Mouse (Mus musculus) lung, embryonic 14.5 days (tissue): ENCODE measurements around the gene Zfp580. TPM values are rescaled to one million over a fixed set of nuclear protein-coding genes. Genes with fewer than 3 reads are reported as not detected.

ENCODE experiments used
- ATAC-seq: fragments of 200-750 bp; cut with Nextera tagmentation; 2 replicates; pipeline ENCODE4 v1.8.0; 2017; ENCODE audit warnings: mild to moderate bottlenecking, moderate TSS enrichment, moderate library complexity; ENCODE audit not compliant: insufficient read depth
- DNase-seq: peaks from one replicate; pipeline ENCODE4 v3.0.0-alpha.2; 2015
- H3K27ac ChIP-seq: fragments of 300-500 bp; sonication (generic); 2 replicates; pipeline ENCODE4 v1.5.1; 2014; ENCODE audit warnings: low read depth, mild to moderate bottlenecking, moderate library complexity
- H3K27me3 ChIP-seq: fragments of 300-500 bp; sonication (generic); 2 replicates; pipeline ENCODE4 v1.6.1; 2014; ENCODE audit warnings: low read length, control low read depth; ENCODE audit not compliant: insufficient read depth
- H3K36me3 ChIP-seq: fragments of 300-500 bp; sonication (generic); 2 replicates; pipeline ENCODE4 v1.6.1; 2014; ENCODE audit warnings: control low read depth; ENCODE audit not compliant: insufficient read depth
- H3K4me1 ChIP-seq: fragments of 300-500 bp; sonication (generic); 2 replicates; pipeline ENCODE4 v1.6.1; 2014; ENCODE audit warnings: antibody characterized with exemption, control low read depth; ENCODE audit not compliant: insufficient read depth
- H3K4me2 ChIP-seq: fragments of 300-500 bp; sonication (generic); 2 replicates; pipeline ENCODE4 v1.6.1; 2014; ENCODE audit warnings: mild to moderate bottlenecking
- H3K4me3 ChIP-seq: fragments of 300-500 bp; sonication (generic); 2 replicates; pipeline ENCODE4 v1.5.1; 2014; ENCODE audit warnings: low read depth, low read length
- H3K9ac ChIP-seq: fragments of 300-500 bp; sonication (generic); 2 replicates; pipeline ENCODE4 v1.6.1; 2014
- H3K9me3 ChIP-seq: fragments of 300-500 bp; sonication (generic); 2 replicates; pipeline ENCODE4 v1.6.1; 2016; ENCODE audit warnings: low read depth, low read length, control low read depth
- CTCF ChIP-seq: IDR thresholded peaks from 2 replicates; pipeline ENCODE4 v1.5.1; 2016; ENCODE audit warnings: antibody characterized with exemption, low read depth
- WGBS: fragments of 180-500 bp; shearing (Covaris S2); extraction: QIAGEN DNeasy Blood & Tissue Kit; methylation state at CpG from one replicate; pipeline ENCODE4 v1.1.7; 2014; 5-methylcytosine and 5-hydroxymethylcytosine counted together
- polyA plus RNA-seq: library from polyadenylated mRNA; unstranded; fragments of >200 nt; fragmentation: Nextera tagmentation; extraction: Ambion mirVana; gene quantifications from 2 replicates; pipeline ENCODE4 v1.2.1, GENCODE M21; 2014

The Zfp580 gene
- polyA plus RNA-seq, 1 experiment from 2014 or later: 45.1 TPM

- no peaks in the 10 kb centered on the region for H3K36me3 ChIP-seq
- H3K4me3 ChIP-seq: no peak overlapping the region
- H3K27ac ChIP-seq: no peak overlapping the region
- peaks cover 5% of the 10 kb centered on the region; the same call in 1 of the 2 replicates for H3K4me1 ChIP-seq
- no peak for TF ChIP-seq CTCF
- ATAC-seq (no peak), DNase-seq (no peak)
- no peaks in the 10 kb centered on the region for H3K27me3 ChIP-seq
- no peak overlapping the region for H3K9ac ChIP-seq
- 65% methylated on average over 2 of the region's 2 CpGs for WGBS
- H3K4me2 ChIP-seq: no peak overlapping the region
- H3K9me3 ChIP-seq: no peaks in the 10 kb centered on the region
Observed at GRCm38 (mm10) chr7:5046112-5046511, 5.2 kb upstream of the Zfp580 start.

DNA sequence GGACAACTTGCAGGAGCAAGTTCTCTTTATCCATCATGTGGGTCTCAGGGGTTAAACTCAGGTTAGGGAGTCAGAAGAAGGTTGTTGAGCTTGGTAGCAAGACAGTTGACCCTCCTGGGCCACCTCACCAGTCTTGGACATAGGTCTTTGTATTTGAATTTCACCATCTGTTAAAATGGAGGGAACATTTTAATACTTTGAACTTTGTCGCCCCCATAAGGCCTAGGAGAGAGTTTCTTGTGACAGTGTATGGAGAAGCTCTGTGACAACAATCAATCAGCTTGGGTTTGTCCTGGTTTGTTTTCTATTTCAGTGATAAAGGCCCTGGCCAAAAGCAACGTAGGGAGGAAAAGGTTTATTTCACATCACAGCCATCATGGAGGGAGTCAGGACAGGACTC lies 4.0 kb upstream of the Zfp580 start:
- TF ChIP-seq CTCF: peak; percentile 50
- Histone ChIP-seq H3K4me3 (no peak overlapping the region), H3K4me1 (peaks cover 9% of the 10 kb centered on the region; the same call in 1 of the 2 replicates), H3K36me3 (no peaks in the 10 kb centered on the region), H3K9ac (no peak overlapping the region), H3K4me2 (no peak overlapping the region), H3K9me3 (no peaks in the 10 kb centered on the region), H3K27me3 (peaks cover 8% of the 10 kb centered on the region; the same call in 1 of the 2 replicates), H3K27ac (no peak overlapping the region)
- DNase-seq (peak; percentile 74), ATAC-seq (no peak)
- 20% methylated on average over 2 of the region's 2 CpGs for WGBS

DNA sequence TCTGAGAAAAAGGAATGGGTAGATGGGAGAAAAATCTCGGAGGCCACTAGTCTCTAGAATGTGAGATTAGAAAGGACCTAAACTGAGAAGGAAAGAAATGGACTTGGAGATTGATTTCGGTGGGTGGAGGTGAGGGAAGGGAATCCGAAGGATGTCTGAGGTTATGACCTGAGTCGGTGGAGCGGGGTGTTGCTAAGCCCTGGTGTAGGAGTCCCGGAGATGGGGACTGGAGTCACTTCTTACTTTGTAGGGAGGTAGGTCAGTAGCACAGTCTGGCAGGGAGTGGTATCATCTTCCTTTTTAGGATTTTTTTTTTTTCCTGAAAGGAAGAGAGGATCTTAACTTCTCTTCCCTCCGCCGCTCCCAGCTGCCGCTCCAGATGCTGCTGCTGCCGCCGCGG lies 1.1 kb downstream of the Zfp580 start:
- H3K4me2 ChIP-seq: peak overlapping the region; percentile 78
- H3K27me3 ChIP-seq: peaks cover 58% of the 10 kb centered on the region
- peak overlapping the region; percentile 86 for H3K9ac ChIP-seq
- H3K27ac ChIP-seq: no peak overlapping the region; the same call in 1 of the 2 replicates
- no peaks in the 10 kb centered on the region for H3K36me3 ChIP-seq
- DNase-seq (peak; percentile 17), ATAC-seq (no peak)
- WGBS: 1% methylated on average over 12 of the region's 12 CpGs
- peaks cover 25% of the 10 kb centered on the region for H3K4me1 ChIP-seq
- no peak for TF ChIP-seq CTCF
- peak overlapping the region; percentile 68 for H3K4me3 ChIP-seq
- no peaks in the 10 kb centered on the region for H3K9me3 ChIP-seq

DNA sequence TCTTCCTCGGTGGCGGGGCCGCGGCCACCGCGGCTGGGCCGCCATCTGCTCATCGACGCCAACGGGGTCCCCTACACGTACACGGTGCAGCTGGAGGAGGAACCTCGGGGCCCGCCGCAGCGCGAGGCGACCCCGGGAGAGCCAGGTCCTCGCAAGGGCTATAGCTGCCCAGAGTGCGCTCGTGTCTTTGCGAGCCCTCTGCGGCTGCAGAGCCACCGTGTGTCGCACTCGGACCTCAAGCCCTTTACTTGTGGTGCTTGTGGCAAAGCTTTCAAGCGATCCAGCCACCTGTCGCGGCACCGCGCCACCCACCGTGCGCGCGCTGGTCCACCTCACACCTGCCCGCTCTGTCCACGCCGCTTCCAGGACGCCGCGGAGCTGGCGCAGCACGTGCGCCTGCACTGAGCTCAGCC lies 1.6 kb downstream of the Zfp580 start:
- peaks cover 25% of the 10 kb centered on the region for H3K4me1 ChIP-seq
- WGBS: 3% methylated on average over 45 of the region's 45 CpGs
- H3K36me3 ChIP-seq: no peaks in the 10 kb centered on the region
- peaks cover 63% of the 10 kb centered on the region for H3K27me3 ChIP-seq
- peak overlapping the region; percentile 68 for H3K4me3 ChIP-seq
- DNase-seq (no peak), ATAC-seq (no peak)
- peak overlapping the region; percentile 86 for H3K9ac ChIP-seq
- H3K4me2 ChIP-seq: peak overlapping the region; percentile 78
- H3K9me3 ChIP-seq: no peaks in the 10 kb centered on the region
- H3K27ac ChIP-seq: no peak overlapping the region
- no peak for TF ChIP-seq CTCF

DNA sequence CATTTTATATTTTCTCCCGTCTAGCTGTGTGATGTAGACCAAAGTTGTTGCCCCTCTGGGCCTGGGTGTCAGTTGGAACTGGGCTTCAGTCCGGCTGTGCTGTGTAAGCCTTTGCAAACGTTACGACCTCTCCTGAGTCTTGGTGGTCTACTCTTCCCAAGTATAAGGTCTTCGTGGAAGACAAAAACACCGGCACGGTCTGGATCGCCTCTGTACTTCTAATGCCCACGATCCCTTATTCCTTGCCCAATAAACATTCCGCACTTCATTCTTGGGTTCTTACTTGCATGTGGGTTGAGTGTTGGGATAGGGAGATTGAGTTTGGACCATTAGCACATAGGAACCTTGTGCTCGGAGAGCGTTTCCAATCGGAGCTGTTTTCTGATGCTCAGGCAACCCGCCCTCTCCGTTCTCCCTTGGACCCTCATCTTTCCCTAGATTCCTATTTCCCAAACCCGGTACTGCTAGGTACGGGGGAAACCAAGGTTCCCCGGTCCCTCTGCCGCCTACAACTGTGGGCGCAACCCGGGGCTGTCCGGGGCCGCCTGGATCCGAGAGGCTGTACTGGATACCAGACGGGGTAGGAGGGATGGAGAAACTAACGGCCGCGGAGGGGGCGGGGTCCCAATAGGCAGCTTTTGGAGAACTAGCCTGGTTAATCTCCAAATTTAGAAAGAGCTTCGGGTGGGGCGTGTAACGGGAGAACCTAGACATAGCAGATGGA lies 2.3 kb downstream of the Zfp580 start:
- DNase-seq (peak; percentile 36), ATAC-seq (no peak)
- Histone ChIP-seq H3K4me2 (peak overlapping the region; percentile 78), H3K9me3 (no peaks in the 10 kb centered on the region), H3K27ac (no peak overlapping the region), H3K9ac (peak overlapping the region; percentile 86), H3K4me1 (peaks cover 25% of the 10 kb centered on the region), H3K4me3 (peak overlapping the region; percentile 68), H3K36me3 (no peaks in the 10 kb centered on the region), H3K27me3 (peaks cover 69% of the 10 kb centered on the region)
- 9% methylated on average over 32 of the region's 32 CpGs for WGBS
- no peak for TF ChIP-seq CTCF

- H3K27me3 ChIP-seq: peaks cover 67% of the 10 kb centered on the region
- H3K4me3 ChIP-seq: peak overlapping the region; percentile 50
- H3K9me3 ChIP-seq: no peaks in the 10 kb centered on the region
- ATAC-seq: no peak
- TF ChIP-seq CTCF: no peak
- DNase-seq: peak; percentile 32
- WGBS: 1% methylated on average over 55 of the region's 55 CpGs
- peaks cover 22% of the 10 kb centered on the region; the same call in 1 of the 2 replicates for H3K4me1 ChIP-seq
- H3K36me3 ChIP-seq: no peaks in the 10 kb centered on the region
- H3K9ac ChIP-seq: peak overlapping the region; percentile 57
- H3K4me2 ChIP-seq: peak overlapping the region; percentile 74
- H3K27ac ChIP-seq: no peak overlapping the region
Observed at GRCm38 (mm10) chr7:5056651-5057263, 5.4 kb downstream of the Zfp580 start.

- no peaks in the 10 kb centered on the region for H3K36me3 ChIP-seq
- no peak for TF ChIP-seq CTCF
- H3K27me3 ChIP-seq: peaks cover 62% of the 10 kb centered on the region
- H3K27ac ChIP-seq: no peak overlapping the region
- WGBS: 29% methylated on average over 8 of the region's 8 CpGs
- H3K4me2 ChIP-seq: peak overlapping the region; percentile 74
- ATAC-seq (no peak), DNase-seq (no peak)
- H3K9me3 ChIP-seq: no peaks in the 10 kb centered on the region
- H3K9ac ChIP-seq: peak overlapping the region; percentile 57
- peaks cover 18% of the 10 kb centered on the region; the same call in 1 of the 2 replicates for H3K4me1 ChIP-seq
- H3K4me3 ChIP-seq: peak overlapping the region; percentile 50
Observed at GRCm38 (mm10) chr7:5057381-5057780, 6.0 kb downstream of the Zfp580 start.
